Mouse (Mus musculus): ENCODE results near the gene Ccdc57.

DNA sequence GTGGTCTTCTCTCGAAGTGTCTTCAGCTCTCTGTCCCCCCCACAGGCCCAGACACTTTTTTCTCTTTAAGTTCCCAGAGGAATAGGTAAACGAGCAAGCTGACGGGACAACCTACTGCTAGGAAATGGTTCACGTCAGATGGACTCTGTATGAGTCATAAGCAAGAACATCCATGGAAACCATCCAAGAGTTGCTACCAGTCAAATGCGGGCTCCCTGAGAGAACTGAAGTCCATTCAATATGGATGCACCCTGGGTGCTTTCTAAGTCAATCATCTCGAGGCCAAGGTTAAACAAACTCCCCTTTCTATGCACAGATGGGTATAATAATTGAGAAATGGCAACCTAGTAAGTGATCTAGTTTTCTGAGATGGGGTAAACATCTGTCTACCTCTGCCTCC is 40.6 kb upstream of the Ccdc57 start:
- TF ChIP-seq POLR2A (IDR thresholded peaks at IDR 0.05; ENCODE audit: low read depth, low read length) (no peak), CTCF (IDR thresholded peaks at IDR 0.05; ENCODE audit: borderline replicate concordance, insufficient read depth, low read length) (no peak)

All from embryonic fibroblast, embryonic 13.5 days (primary cell).